Mouse (Mus musculus) erythroblast, embryonic 14.5 days (primary cell): ENCODE results near the gene Oxgr1.

Experiments
- GATA1 ChIP-seq: IDR thresholded peaks from 2 replicates; pipeline ENCODE4 v1.6.1; 2012; ENCODE audit warnings: low read length, inconsistent platforms, mixed read lengths
- TAL1 ChIP-seq: IDR thresholded peaks from 3 replicates; pipeline ENCODE4 v1.6.1; 2012; ENCODE audit warnings: low read length, inconsistent platforms, mixed read lengths

DNA sequence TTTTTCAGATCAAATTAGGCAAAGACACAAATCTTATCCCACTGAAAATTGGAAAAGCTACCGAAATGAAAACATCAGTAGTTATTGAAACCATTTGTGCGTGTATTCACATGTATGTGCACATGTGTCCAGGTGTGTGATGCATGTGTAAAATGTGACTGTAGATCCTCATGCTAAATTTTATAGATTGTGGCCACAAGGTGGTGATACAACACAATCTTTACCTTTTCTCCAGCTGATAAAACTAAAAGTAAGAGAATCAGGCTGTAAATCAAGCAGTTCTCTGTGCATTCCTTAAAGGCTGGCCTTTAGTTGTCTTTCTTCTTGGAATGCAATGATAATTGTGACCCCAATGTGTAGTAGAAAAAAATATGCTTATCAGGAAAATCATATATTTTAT lies 34.0 kb upstream of the Oxgr1 start:
- TF ChIP-seq GATA1 (no peak), TAL1 (no peak)
